Mouse (Mus musculus) heart, postnatal 4 days (tissue): Measurements from ENCODE around the gene Macf1. TPM values are rescaled to one million over a fixed set of nuclear protein-coding genes. Genes with fewer than 3 reads are reported as not detected.

Experiments
- DNase-seq: peaks from one replicate; pipeline ENCODE4 v3.0.0; 2021
- total RNA-seq, 2 experiments: library from RNA; stranded (reverse); gene quantifications; 2 replicates each; pipeline ENCODE4 v1.2.3; 2021

Macf1 gene
- 100 to 1,000 TPM; 431 to 441 TPM for total RNA-seq

DNA sequence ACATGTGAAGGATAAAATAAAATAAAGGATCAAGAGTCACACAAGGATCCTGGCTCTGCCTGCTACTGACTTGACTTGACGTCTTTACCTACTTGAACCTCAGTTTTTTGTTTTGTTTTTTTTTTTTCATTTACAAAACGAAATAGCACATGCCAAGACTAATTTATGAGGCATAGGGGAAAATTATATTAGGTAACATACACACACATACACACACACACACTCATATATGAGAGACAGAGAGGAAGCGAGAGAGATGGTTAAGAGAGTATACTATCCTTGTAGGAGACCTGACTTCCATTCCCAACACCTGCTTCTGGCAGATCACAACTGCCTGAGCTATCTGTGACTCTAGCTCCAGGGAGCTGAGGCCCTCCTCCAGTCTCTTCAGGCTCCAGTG lies at the start of gene Macf1:
Gene Macf1, minus strand, starts transcription at position 101 of the 400 bp plus-strand sequence.
- DNase-seq: no peak

DNA sequence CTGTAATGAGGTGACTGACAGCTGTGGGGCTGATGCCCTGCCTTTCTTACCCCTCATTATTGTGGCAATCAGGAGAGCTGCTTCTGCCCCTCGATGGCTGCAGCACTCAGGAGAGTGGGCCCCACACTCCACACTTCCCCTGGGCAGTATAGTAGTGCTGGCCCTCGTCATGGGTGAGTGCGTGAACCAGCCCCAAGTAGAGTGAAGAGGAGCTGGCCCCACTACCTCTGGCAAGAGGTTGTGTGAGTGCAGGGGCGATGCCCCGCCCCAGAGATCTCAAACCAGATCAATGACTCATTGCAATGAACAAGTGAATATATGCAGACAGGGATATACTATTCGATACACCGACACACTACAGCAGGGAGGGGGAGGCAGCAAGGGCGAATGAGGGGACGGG lies 49.4 kb upstream of the Macf1 start:
- no peak for DNase-seq

DNA sequence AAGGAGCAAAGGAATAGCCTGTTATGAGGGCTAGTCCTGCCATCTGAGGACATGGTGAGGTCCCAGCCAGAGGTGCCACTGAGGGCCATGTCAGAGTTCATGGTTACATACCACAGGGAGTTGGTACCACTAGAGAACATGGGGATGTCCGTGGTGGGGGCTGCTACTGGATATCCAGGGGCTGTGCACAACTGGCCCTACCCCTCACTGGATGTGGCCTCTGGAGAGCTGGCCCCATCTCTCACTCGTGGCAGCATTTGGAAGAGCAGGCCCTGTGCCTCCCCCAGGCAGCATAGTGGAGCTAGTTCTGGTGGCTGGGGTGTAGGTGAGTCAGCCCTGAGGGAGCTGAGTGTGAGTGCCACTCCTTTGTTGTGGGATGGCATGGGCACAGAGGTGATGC lies 48.8 kb upstream of the Macf1 start:
- no peak for DNase-seq

DNA sequence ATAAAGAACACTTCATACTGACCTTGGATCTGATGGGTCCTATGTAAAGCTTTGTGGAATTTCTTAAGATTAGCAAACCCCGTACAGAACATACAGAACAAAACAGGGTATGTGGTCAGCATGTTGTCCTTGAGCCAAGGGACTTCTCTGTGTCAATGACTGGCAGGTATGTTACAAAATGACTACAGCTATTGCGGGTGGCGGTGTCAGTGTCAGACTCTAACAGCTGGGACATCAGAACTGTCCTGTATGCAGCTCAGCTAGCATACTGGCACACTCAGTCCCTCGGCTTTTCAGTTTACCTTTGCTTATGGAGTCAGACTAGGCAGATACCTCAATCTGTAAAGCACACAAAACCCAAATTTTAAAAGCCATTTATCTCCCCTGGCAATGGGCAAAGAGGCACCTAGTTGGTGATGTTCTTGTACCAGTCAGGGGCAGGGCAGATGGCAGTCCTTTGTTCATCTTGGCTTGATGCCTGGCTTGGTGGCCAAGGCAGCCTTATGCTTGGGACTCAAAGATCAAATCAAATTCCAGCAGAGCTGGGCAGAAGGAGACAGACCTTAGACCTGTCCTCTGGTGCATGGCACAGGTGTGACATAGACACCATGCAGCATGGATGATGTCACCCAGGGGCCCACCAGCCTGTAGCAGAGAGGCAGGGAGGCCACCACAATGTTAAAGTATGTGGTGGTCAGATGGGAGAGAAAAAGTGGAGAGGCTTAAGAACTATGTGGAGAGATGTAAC lies 48.2 kb upstream of the Macf1 start:
- no peak for DNase-seq

DNA sequence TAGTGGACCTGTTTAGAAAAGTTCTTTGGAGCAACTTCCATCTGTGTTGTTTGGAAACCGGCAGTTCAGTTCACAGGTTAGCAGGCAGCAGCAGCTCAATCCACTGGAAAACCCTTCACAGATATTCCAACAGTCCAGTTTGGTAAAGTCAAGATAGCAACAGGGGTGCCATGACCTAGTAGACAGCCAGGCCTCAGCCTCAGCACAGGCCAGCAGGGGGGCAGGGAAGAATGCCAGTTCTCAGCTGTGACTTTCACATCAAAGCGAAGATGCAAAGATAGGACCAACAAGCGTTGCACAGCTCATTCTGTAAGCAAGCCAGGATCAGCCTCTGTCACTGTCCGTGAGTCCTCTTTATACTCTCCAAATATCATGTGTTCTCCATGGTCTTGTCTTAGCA lies 37.6 kb upstream of the Macf1 start:
- no peak for DNase-seq

DNA sequence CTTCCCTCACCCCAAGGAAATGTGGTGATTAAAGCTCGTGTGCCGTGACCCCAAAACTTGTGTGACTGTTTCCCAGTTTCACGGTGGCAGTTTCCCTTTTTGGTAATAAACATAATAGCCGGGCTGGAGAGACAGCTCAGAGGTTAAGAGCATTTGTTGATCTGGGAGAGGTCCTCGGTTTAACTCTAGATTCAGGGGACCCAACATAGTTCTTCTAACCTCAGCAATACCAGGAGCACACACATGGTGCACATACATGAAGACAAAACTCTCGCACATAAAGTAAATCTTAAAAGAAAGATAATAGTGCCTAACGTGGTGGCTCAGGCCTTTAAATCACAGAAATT lies 34.2 kb upstream of the Macf1 start:
- no peak for DNase-seq

DNA sequence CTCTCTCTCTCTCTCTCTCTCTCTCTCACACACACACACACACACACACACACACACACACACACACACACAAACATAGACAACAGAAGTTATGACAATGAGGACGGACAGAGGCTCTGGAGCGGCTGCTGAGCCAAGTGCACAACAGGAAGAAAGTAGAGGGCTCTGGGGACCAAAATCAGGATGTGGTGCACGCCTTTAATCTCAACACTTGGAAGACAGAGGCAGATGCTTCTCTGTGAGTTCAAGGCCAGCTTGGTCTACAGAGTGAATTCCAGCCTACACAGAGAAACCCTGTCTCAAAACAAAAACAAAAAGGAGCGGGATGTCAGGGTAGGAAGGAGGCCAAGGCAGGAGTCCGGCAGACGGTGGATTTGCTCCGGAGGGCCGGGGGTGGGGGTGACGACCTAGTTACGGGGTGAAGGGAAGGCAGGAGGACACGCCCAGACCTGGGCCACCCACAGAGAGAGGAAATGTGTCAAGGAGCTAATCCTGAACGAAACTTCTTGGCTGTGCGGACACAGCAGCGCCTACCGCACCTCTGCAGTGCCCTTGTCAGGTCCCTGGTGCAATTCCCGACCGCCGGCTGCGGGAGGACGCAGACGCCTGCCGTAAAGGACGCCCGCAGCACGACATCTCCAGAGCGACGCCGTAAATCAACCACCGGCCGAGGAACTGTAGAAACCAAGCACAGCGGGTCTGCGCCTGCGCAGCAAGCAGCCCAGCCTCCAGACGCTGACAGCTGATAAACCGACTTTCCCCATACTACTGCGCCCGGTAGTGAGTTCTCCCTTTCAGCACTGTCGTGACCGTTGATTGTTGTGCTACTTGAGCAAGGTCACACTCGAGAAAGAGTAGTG lies 33.6 kb upstream of the Macf1 start, which contains the start of gene Ndufs5:
Gene Ndufs5, minus strand, starts transcription at position 629 of the 860 bp plus-strand sequence.
- peak; percentile 98 for DNase-seq

DNA sequence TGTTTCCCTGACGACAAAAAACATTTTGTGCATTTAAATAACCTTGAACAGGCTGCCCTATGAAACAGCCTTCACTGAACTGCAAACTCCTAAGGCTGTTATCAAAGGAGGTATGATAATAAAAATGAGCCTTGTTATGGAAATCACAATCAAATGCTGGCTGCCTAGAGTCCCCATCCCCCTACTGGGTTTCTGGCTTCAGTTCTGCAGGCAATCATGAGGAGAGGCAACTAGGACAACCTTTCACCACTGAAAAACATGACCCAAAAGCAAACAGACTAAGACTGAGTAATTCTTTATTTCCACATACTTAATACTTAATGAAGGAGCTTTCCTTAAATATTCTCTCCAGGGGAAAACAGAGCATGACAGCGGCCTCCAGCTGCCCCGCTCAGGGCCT lies 28.3 kb upstream of the Macf1 start:
- DNase-seq: no peak

DNA sequence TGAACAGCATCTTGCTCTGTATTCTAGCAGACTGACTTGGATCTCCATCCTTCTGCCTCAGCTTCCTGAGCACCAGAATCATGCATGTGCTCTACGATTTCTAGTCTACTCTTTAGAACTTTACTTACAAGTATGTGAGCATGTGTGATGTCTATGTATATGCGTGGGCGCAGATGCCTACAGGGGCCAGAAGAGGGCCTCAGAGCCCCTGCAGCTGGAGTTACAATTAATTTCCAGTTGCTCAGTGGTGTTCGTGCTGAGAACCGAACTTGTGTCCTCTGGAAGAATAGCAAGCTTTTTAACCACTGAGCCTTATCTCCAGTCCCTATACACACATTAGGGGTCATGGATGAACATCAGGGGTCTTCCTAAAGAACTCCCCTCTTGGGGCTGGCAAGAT lies 23.2 kb upstream of the Macf1 start:
- no peak for DNase-seq

DNA sequence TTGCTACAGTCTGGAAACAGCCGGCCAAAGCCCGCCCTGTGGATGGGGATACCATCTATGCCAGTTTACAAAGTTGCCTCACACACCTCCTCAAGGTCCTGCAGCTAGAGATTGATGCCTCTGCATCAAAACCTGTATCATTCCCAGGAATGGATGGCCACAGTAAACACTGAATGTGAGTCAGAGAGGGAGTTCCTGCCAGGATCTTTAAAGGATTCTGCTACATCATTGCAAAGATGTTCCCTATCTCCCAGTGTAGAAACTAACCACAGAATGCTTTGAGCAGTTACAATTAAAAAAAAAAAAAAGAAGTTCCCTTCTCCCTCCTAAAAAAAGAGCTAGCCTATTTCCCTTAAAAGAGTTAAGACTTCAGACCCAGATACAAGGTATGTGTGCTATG lies 21.2 kb upstream of the Macf1 start:
- no peak for DNase-seq

DNA sequence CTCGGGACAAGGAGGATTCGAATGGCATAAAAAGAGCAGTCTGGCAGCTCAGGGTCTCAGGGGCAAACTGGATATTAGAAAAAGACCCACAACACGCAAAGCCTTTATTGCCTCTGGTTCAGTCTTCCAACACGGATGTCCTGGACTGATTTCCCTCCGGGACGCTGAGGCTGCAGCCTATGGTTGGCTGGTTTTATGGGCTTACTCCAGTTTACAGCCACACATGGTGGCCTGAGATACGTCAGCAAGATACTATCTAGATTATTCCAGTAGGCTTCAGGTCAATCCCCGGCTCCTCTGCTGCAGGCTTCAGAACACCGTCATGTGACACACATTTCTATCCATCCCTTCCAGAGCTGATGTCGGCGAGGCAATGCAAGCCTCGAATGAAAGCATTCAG lies 9.2 kb upstream of the Macf1 start:
- no peak for DNase-seq

DNA sequence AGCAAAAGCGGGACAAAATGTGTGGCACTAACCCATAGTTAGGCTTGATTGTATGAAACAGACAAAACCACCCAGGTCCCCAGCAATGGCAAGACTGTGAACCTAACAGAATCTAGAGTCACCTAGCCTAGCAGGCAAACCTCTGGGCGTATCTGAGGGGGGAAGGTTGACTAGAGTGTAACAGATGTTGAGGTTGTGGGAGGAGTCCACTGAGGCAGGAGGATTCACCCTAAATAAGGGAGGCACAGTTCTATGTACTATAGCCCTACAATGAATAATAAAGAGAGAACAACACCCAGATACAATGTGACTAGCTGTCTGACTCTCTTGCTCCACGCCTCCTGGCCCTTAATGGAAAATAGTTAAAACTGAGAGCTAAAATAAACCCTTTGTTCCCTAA lies 7.9 kb upstream of the Macf1 start:
- DNase-seq: no peak

DNA sequence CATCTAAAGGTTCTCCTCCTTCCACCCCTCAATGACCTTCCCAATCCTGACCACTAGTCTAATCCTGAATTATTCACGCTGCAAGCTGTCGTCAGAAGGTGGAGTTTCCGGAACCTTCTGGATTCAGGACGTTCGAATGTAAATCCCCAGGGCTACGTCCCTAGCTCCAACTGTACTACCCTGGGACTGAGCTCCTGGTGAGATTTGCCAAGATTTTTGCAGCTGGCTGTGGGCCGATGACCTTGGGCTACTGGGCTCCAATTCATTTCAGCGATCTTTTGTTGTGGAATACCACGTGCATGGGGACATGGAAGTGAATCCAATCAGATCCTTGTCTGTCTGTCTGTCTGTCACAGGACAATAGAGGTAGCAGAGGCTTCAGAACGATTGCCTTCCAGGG lies 6.2 kb upstream of the Macf1 start:
- DNase-seq: no peak

DNA sequence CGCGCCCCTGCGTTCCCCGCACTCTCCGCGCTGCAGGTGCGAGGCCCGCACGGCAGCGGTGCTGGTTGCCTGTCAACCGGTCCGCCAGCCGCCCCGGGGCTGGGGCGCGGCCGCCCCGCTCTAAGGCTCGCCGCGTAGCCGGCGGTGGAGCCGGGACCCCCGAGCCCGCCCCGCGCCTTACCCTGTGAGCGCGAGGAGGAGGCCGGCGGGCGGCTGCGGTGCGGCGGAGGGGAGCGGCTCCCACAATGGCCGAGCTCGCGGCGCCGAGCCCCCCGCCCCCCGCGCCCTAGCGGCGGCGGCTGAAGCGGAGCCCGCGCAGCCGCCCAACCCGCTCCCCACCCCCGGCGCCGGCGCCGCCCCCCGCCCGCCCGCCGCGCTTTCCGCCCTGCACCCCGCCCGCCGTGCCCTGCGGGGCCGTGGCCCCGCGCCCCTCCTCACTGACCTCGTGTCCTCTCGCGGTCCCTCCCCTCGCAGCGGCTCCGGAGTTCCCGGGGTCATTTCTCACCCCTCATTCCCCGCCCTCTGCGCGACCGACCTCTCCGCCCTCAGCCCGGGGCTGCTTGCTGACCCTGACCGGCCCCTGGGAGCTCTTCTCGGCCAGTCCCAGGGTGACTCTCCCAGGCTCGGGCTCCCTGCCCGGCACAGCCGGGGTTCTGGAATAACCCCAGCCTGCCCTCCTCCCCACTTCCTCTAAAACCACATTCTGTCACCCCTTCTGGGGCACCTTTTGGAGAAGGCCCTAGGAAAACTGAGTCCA lies 3.0 kb upstream of the Macf1 start:
- peak; percentile 63 for DNase-seq

DNA sequence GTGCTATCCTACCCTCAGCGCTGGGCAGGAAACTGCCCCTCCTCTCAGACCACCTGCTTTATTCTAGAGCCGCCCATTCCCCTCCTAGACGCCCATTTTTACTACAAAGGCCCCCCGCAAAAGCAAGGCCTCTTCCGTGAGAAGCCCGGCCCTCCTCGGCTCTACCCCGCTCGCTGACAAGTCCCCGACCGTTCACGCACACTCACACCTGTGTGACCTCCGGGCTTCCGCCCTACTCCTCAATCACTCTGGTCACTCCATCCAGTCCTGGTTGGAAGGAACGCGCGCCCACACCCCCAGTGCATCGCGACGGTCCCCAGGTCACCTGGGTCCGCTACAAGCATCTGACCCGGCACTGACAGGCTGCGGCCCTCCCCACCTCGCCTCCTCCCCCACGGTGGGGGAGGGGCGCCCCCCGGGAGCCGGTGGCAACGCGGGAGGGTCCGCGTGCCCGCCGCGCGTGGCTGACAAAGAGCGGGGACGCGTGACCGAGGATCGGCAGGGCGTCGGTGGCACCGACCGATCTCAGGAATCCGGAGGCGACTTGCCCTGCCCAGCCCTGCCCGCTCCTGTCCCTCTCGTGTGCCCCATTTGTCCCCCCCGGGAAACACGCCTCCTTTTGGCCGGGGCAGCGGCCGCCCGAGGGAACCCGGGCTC lies 2.3 kb upstream of the Macf1 start:
- peak; percentile 41 for DNase-seq

DNA sequence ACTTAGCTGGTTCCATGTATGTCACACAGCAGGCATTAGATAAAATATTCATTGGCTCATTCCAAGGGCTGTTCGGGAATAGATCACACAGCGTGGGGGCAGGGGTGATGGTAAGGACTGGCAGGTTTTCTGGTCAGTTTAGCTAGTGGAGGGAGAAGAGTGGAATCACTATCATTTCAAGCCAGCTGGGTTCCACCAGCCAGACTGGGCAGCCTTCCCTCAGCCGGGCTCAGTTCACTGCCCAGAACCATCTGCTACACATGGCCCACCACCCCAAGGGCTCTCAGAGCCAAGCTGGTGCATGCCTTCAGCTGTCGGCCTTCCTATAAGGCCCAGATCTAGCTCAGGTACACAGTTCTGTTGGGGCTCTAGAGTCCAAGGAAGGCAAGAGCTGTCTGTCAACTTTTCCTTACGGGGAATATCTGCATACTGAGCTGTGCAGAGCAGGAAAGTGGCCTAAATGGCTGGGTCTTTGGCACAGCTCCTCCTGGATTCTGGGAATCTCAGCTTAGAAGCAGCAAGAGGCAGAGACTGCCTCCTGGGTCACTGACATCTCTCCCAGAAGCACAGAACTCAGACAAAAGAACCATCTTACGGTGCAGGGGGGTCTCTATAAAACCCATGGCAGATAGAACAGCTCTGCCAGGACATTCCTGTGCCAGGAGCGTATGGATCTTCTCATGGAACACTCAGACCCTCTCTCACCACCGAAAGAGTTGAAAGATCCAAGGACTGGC lies 1.5 kb upstream of the Macf1 start:
- DNase-seq: no peak

DNA sequence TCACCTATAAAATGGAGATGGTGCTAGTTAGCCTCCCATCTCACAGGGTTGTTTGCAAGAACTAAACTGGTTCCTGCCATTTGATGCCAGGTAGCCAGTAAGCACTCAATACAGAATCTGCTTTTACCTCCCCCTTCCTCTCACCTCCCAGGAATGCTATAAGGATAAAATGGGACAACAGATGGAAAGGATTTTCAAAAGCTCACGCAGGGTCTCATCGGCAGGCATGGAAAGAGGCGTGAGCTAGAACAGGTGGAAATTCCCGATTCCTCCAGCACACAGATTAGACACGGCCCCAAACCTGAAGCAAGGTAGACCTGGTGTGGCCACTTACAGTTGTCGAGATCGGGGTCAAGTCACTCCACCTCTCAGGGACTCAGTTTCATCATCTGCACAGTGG lies 886 bp upstream of the Macf1 start:
- DNase-seq: no peak

DNA sequence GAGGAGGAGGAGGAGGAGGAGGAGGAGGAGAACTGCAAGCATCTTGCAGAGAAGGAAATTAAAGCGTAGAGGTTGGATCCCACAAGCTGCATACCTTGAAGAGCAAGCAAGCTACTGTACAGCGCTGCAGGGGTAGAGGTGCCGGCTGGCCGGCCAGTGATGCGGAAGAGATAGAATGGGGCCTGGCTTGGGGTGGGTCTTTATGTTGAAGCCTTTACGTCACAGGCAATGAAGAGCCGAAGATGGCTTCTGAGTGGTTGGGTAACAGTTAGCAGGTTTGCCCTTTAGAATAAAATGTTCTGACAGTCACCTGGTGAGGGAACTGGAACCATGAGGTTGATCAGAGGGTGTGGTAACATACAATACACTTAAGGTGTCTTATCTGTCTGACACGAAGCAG lies 1.9 kb downstream of the Macf1 start:
- DNase-seq: no peak

DNA sequence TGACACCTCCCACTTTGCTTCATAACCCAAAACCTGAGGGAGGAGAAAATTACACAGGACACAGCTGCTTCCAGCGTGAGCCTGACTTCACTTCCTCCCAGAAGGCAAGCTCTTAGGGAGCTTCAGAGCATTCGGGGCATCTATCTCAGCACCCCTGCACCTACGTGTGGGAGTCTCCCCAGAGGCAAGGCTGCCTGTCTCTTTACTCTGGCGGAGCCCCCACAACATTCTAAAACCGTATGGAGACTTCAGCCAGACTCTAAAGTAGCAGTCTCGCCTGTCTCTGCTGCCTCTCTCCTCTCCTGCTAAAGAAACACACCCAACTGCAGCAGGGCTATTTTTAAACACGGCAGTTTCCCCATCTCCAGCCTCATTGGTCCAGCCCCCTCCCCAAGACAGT lies 3.2 kb downstream of the Macf1 start:
- peak; percentile 18 for DNase-seq

DNA sequence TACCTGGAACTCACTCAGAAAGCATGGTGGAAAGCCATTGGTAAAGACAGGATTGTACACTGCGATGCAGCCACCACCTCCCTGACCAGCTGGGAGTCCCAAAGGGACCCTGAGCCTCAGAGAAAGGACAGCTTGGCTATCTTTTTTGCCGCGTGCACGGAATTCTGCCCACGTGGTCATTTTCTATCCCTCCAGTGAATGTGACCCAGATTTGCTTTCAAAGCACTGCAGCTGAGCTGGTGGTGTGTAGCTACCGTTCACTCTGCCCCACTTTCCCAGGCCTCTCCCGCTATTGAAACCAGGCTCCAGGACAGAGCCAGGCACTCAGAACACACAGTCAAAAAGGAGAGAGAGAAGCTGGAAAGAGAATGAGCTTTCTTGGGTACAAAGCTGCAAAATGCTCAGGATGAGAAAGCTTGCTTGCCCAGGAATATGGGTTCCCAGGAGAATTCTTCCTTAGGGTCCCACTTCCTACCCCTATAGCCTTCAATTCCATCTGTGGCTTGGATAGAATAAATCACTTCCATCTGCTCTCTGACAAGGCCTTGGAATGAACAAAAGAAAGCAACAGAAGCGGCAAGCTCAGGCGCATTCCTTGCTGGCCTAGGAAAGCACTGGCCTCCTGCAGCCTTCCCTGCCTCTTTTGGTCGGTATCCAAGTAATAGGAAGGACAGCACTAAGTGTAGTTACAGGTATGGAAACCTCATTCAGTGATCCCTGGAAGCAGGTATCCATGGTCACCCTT lies 6.9 kb downstream of the Macf1 start:
- DNase-seq: peak; percentile 16

DNA sequence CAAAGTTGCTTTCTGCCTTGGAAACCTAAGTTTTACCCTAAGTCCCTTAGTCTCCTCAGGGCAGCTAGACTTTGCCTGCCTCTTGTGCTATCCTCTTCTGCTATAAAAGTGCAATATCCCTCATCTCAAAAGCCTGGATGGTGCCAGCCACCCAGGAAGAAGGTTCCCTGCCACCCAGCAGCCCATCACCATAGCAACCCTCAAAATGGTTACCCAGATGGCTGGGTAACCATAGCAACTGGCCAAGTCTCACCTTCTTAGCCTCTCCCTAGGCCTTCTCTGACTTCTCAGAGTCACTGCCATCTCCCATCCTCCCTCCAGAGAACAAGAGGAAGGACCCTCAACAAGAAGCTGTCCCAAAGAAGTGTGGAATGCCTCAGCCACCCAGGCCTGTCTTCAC lies 13.6 kb downstream of the Macf1 start:
- no peak for DNase-seq
